Mouse (Mus musculus) neural tube, embryonic 11.5 days (tissue): ENCODE measurements around the gene Shroom1. TPM values are rescaled to one million over a fixed set of nuclear protein-coding genes. Genes with fewer than 3 reads are reported as not detected.

Experiments
- ATAC-seq: fragments of 200-750 bp; cut with Nextera tagmentation; 2 replicates; pipeline ENCODE4 v1.8.0; 2017; ENCODE audit warnings: moderate number of reproducible peaks, mild to moderate bottlenecking, moderate TSS enrichment, moderate library complexity; ENCODE audit not compliant: insufficient read depth, low FRiP score, low TSS enrichment
- DNase-seq: peaks from one replicate; pipeline ENCODE4 v3.0.0-alpha.2; 2015; ENCODE audit warnings: low spot score
- H3K27ac ChIP-seq: fragments of 300-500 bp; sonication (generic); 2 replicates; pipeline ENCODE4 v1.5.1; 2014; ENCODE audit warnings: low read depth, mild to moderate bottlenecking, low read length
- H3K27me3 ChIP-seq: fragments of 300-500 bp; sonication (generic); 2 replicates; pipeline ENCODE4 v1.6.1; 2014; ENCODE audit warnings: mild to moderate bottlenecking, low read length, mixed read lengths; ENCODE audit not compliant: control insufficient read depth, insufficient read depth
- H3K36me3 ChIP-seq: fragments of 300-500 bp; sonication (generic); 2 replicates; pipeline ENCODE4 v1.6.1; 2014; ENCODE audit warnings: mild to moderate bottlenecking, low read length, moderate library complexity, mixed read lengths; ENCODE audit not compliant: control insufficient read depth, insufficient read depth
- H3K4me1 ChIP-seq: fragments of 300-500 bp; sonication (generic); 2 replicates; pipeline ENCODE4 v1.6.1; 2014; ENCODE audit warnings: low read length, mixed read lengths; ENCODE audit not compliant: control insufficient read depth, insufficient read depth
- H3K4me2 ChIP-seq: fragments of 300-500 bp; sonication (generic); 2 replicates; pipeline ENCODE4 v1.6.1; 2014; ENCODE audit warnings: low read depth, mild to moderate bottlenecking, moderate library complexity
- H3K4me3 ChIP-seq: fragments of 300-500 bp; sonication (generic); 2 replicates; pipeline ENCODE4 v1.5.1; 2014; ENCODE audit warnings: low read depth, low read length
- H3K9ac ChIP-seq: fragments of 300-500 bp; sonication (generic); 2 replicates; pipeline ENCODE4 v1.6.1; 2014; ENCODE audit warnings: mild to moderate bottlenecking, low read length
- H3K9me3 ChIP-seq: fragments of 300-500 bp; sonication (generic); 2 replicates; pipeline ENCODE4 v1.6.1; 2016; ENCODE audit warnings: low read length; ENCODE audit not compliant: control insufficient read depth
- WGBS: fragments of 180-500 bp; shearing (Covaris S2); extraction: QIAGEN DNeasy Blood & Tissue Kit; methylation state at CpG from one replicate; pipeline ENCODE4 v1.1.7; 2014; 5-methylcytosine and 5-hydroxymethylcytosine counted together
- polyA plus RNA-seq: library from polyadenylated mRNA; unstranded; fragments of >200 nt; fragmentation: Nextera tagmentation; extraction: Ambion mirVana; gene quantifications from 2 replicates; pipeline ENCODE4 v1.2.1, GENCODE M21; 2014

Shroom1 gene
- polyA plus RNA-seq, 1 experiment from 2014 or later: 1.5 TPM

DNA sequence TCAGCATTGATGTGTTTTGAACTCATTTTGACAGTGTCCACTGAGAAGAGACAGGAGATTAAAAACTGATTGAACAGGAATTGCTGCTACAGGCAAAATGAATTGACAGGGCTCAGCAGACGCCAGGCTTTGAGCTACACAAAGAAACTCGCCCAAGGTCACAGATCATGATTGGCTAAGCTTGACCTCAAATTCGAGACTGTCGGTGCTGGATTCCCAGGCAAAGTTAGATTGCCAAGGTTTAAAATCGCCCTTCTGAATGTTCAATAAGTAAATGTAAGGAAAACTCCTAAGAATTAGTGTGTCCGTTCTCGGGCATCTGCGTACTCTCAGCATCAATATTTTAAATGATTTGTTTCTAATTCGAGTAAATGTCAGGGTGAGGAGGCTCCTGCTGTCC lies 32.4 kb downstream of the Shroom1 start:
- ATAC-seq (no peak), DNase-seq (no peak)

DNA sequence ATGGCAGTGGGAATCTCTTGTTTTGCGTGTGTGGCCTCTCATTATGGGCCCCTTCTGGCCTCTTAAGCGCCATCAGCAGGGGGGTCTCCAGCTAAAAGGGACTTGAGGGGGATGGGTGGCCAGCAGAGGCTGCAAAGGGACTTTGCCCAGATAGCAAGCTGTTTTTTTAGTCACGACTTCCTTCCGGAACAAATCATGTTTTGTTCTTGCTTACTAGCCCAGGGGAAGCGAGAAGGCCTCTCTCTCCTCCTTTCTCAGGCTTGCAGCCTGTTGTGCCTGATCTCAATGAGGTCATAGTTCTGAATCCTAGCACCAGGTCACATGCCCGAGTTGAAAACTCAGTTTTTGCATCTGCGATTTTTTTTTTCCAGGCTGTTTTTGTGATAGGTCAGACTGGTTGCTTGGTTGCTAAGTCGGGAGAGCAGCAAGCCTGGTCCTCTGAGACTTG lies 35.0 kb downstream of the Shroom1 start:
- DNase-seq (peak; percentile 69), ATAC-seq (peak; percentile 42; the same call in 1 of the 2 replicates)
- peaks cover 12% of the 10 kb centered on the region for H3K27me3 ChIP-seq
- no peaks in the 10 kb centered on the region for H3K9me3 ChIP-seq
- H3K36me3 ChIP-seq: no peaks in the 10 kb centered on the region
- WGBS: 14% methylated on average over 8 of the region's 8 CpGs
- H3K4me3 ChIP-seq: no peak overlapping the region
- no peak overlapping the region; the same call in 1 of the 2 replicates for H3K4me2 ChIP-seq
- H3K4me1 ChIP-seq: peaks cover 7% of the 10 kb centered on the region
- H3K9ac ChIP-seq: no peak overlapping the region
- peak overlapping the region; percentile 30 for H3K27ac ChIP-seq

More for the DNA sequence above, 32.4 kb downstream of the Shroom1 start:
- Histone ChIP-seq H3K4me3 (no peak overlapping the region), H3K36me3 (no peaks in the 10 kb centered on the region), H3K27me3 (peaks cover 22% of the 10 kb centered on the region), H3K9ac (no peak overlapping the region), H3K27ac (no peak overlapping the region), H3K9me3 (no peaks in the 10 kb centered on the region), H3K4me2 (no peak overlapping the region), H3K4me1 (peaks cover 7% of the 10 kb centered on the region)
- WGBS: 80% methylated on average over 9 of the region's 9 CpGs

DNA sequence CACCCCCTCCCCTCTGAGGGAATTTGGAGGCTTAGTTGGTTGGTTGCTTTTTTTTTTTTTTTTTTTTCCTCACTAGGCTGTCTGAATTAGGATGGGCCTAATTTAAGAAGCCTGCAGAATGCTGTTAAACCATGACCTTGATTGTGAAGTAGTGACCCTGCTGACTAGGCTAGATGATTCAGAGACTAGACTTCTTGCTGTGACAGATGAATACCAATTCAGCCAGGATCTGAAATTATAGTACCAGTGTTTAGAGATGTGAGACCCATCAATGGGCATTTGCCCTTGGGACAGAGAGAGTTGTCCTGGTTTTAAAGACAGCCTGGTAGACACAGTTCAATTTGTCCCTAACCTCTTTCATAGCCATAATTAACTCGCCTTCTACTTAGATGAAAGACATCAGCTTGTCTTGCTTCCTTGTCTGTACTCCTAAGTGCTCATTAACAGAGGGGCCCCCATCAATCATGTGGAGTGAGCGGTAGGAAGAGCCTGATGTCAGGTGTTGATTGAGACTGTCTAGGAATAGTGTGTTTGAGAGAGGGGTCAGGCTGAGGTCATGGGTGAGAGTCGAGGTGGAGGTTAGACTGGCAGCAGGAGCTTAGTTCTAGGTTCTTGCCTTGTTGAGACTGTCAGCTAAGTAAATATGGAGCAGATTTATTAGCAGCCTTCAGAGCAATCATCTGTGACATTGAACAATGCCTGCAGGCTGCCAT lies 36.4 kb downstream of the Shroom1 start:
- DNase-seq (peak; percentile 51), ATAC-seq (peak; percentile 51; the same call in 1 of the 2 replicates)
- Histone ChIP-seq H3K4me2 (no peak overlapping the region), H3K9me3 (no peaks in the 10 kb centered on the region), H3K9ac (no peak overlapping the region), H3K27ac (no peak overlapping the region), H3K4me3 (no peak overlapping the region), H3K27me3 (no peaks in the 10 kb centered on the region), H3K4me1 (peaks cover 7% of the 10 kb centered on the region), H3K36me3 (no peaks in the 10 kb centered on the region)
- WGBS: 11% methylated on average over 3 of the region's 3 CpGs

DNA sequence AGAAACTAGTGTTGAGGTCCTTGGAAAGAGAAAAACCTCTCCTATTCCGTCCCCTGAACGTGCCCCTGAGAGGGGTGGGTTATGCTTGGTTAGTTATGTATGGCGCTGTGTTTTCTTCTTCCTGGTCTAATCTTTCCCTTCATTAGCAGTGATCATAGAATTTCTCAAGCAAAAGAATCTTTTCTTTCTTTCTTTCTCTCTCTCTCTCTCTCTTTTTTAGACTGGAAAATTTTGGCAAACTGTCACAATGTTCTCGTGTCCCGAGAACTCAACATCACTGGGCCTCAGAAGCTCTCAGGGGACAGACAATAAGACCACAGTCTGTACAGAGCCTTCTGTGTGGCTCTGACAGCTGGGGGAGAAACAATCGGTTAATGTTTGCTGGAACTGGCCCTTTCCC lies 38.4 kb downstream of the Shroom1 start:
- H3K9me3 ChIP-seq: no peaks in the 10 kb centered on the region
- 35% methylated on average over 6 of the region's 6 CpGs for WGBS
- no peak for ATAC-seq
- no peak overlapping the region for H3K9ac ChIP-seq
- no peak for DNase-seq
- H3K4me2 ChIP-seq: no peak overlapping the region
- no peaks in the 10 kb centered on the region for H3K27me3 ChIP-seq
- no peak overlapping the region for H3K27ac ChIP-seq
- H3K4me3 ChIP-seq: no peak overlapping the region
- peaks cover 7% of the 10 kb centered on the region for H3K4me1 ChIP-seq
- no peaks in the 10 kb centered on the region for H3K36me3 ChIP-seq

DNA sequence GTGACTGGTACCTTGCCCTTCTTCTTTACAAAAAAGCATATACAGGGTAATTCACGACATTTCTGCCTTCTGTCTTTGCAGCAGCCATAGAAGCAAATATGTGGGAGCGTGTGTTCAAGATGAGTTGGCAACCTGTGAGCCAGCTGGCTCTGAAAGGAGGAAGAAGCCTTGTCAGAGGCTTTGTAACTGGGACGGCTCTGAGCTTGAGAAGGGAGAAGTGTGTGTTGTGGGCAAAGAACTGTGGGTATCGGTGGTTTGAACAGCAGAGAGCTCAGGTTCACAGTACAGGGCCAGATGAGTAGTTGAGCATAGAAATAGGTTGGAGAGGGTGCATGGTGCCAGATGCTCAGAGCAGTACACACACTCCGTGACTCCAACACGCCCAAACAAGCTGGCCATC lies 39.9 kb downstream of the Shroom1 start:
- no peaks in the 10 kb centered on the region for H3K27me3 ChIP-seq
- peaks cover 6% of the 10 kb centered on the region for H3K4me1 ChIP-seq
- no peak overlapping the region for H3K9ac ChIP-seq
- no peaks in the 10 kb centered on the region for H3K36me3 ChIP-seq
- ATAC-seq (no peak), DNase-seq (no peak)
- no peaks in the 10 kb centered on the region for H3K9me3 ChIP-seq
- no peak overlapping the region for H3K27ac ChIP-seq
- 77% methylated on average over 6 of the region's 6 CpGs for WGBS
- H3K4me2 ChIP-seq: no peak overlapping the region
- no peak overlapping the region for H3K4me3 ChIP-seq

DNA sequence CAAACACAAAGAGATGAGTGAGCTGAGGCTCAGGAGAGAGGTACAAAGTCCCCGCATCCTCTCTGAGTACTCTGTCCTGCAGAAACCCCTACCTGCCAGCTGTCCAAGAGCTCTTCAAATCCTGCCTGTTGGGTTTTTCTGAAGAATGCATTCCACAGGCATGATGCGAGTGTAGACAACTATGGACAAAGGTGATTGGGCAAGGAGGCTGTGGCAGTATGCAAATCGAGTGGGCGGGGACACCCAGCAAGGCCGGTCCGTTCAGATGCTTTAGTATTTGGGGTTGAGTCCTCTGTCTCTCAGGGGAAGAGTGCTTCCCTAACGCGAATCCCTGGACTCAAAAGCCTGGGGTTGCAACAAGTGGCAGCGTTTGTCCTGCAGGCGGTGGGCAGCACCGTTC lies 43.6 kb downstream of the Shroom1 start:
- ATAC-seq (no peak), DNase-seq (no peak)
- Histone ChIP-seq H3K27me3 (no peaks in the 10 kb centered on the region), H3K4me3 (no peak overlapping the region), H3K4me2 (no peak overlapping the region), H3K27ac (no peak overlapping the region), H3K9ac (no peak overlapping the region), H3K36me3 (no peaks in the 10 kb centered on the region), H3K9me3 (no peaks in the 10 kb centered on the region), H3K4me1 (0 out of 2 replicates have a peak, but pooled peaks cover 2% of the 10 kb centered on the region)
- 9% methylated on average over 11 of the region's 11 CpGs for WGBS

DNA sequence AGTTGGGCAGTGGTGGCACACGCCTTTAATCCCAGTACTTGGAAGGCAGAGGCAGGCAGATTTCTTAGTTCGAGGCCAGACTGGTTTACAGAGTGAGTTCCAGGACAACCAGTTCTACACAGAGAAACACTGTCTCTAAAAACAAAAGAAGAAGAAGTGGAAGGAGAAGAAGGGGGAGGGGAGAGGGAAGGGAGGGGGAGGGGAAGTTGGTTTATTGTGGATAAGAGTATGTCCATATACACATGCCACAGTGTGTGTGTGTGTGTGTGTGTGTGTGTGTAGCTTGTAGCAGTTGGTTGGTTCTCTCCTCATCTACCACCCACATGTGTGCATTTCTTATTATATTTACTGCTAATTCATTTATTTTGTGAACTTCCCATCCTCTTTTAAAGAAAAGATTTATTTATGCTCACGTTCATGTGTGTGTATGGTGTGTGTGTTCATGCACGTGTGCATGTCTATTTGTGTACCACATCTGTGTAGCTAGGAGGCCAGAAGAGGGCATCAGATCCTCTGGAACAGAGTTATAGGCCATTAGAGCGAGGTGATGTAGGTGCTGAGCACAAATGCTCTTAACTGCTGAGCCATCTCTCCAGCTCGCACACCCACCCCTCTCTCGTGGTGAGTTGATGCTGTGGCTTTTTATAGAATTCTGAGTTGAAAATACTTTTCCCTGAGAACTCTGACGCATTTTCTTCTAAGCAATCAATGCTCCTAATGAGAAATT lies 45.2 kb downstream of the Shroom1 start:
- no peak overlapping the region for H3K4me3 ChIP-seq
- H3K4me2 ChIP-seq: no peak overlapping the region
- H3K4me1 ChIP-seq: 0 out of 2 replicates have a peak, but pooled peaks cover 2% of the 10 kb centered on the region
- H3K9ac ChIP-seq: no peak overlapping the region
- DNase-seq: no peak
- no peak for ATAC-seq
- H3K36me3 ChIP-seq: no peaks in the 10 kb centered on the region
- 85% methylated on average over 8 of the region's 8 CpGs for WGBS
- H3K9me3 ChIP-seq: no peaks in the 10 kb centered on the region
- no peak overlapping the region for H3K27ac ChIP-seq
- no peaks in the 10 kb centered on the region for H3K27me3 ChIP-seq

DNA sequence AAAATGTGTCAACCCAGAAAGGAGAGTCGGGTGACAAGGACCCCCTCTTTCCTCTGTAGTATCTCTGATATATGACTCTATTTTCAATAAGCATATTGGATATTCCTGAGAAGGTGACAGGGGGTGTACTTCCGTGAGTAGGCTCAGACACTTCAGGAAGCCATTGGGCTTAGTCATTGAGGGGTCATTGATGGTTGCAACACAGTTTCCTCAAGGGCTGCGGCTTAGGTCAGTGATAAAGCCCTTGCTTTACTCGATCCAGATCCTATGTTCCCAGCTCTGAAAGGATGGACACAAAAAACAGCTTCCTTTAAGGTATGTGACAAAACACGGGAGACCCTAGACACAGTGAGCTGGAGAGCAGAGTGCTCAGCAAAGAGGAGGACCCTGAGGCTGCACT lies 46.7 kb downstream of the Shroom1 start:
- no peak for DNase-seq
- Histone ChIP-seq H3K9me3 (no peaks in the 10 kb centered on the region), H3K27me3 (no peaks in the 10 kb centered on the region), H3K4me1 (0 out of 2 replicates have a peak, but pooled peaks cover 2% of the 10 kb centered on the region), H3K27ac (no peak overlapping the region), H3K4me2 (no peak overlapping the region), H3K4me3 (no peak overlapping the region), H3K36me3 (no peaks in the 10 kb centered on the region), H3K9ac (no peak overlapping the region)
- WGBS: 89% methylated on average over 5 of the region's 5 CpGs
- ATAC-seq: no peak
